Mouse (Mus musculus) limb, embryonic 13.5 days (tissue): ENCODE measurements around the gene Rgs2. TPM values are rescaled to one million over a fixed set of nuclear protein-coding genes. Genes with fewer than 3 reads are reported as not detected.

Experiments used
- ATAC-seq: fragments of 200-750 bp; cut with Nextera tagmentation; 2 replicates; pipeline ENCODE4 v1.8.0; 2017; ENCODE audit warnings: low read depth, moderate number of reproducible peaks, moderate TSS enrichment; ENCODE audit not compliant: low FRiP score
- H3K27ac ChIP-seq: fragments of 300-500 bp; sonication (generic); 2 replicates; pipeline ENCODE4 v1.5.1; 2015; ENCODE audit warnings: inconsistent platforms, mild to moderate bottlenecking, moderate library complexity
- H3K27me3 ChIP-seq: fragments of 300-500 bp; sonication (generic); 2 replicates; pipeline ENCODE4 v1.6.1; 2015; ENCODE audit warnings: mild to moderate bottlenecking, inconsistent platforms
- H3K36me3 ChIP-seq: fragments of 300-500 bp; sonication (generic); 2 replicates; pipeline ENCODE4 v1.6.1; 2015; ENCODE audit warnings: inconsistent platforms, mild to moderate bottlenecking, moderate library complexity
- H3K4me1 ChIP-seq: fragments of 300-500 bp; sonication (generic); 2 replicates; pipeline ENCODE4 v1.6.1; 2015; ENCODE audit warnings: inconsistent platforms
- H3K4me2 ChIP-seq: fragments of 300-500 bp; sonication (generic); replicated peaks from 2 replicates; pipeline ENCODE4 v1.6.1; 2015; ENCODE audit warnings: inconsistent platforms, mild to moderate bottlenecking, moderate library complexity
- H3K4me3 ChIP-seq: fragments of 300-500 bp; sonication (generic); 2 replicates; pipeline ENCODE4 v1.5.1; 2015; ENCODE audit warnings: moderate library complexity, mild to moderate bottlenecking, inconsistent platforms
- H3K9ac ChIP-seq: fragments of 300-500 bp; sonication (generic); 2 replicates; pipeline ENCODE4 v1.6.1; 2015; ENCODE audit warnings: mild to moderate bottlenecking, inconsistent platforms
- H3K9me3 ChIP-seq: fragments of 300-500 bp; sonication (generic); 2 replicates; pipeline ENCODE4 v1.6.1; 2016; ENCODE audit warnings: inconsistent platforms
- WGBS: fragments of 180-500 bp; shearing (Covaris S2); methylation state at CpG from one replicate; pipeline ENCODE4 v1.1.7; 2015; 5-methylcytosine and 5-hydroxymethylcytosine counted together
- polyA plus RNA-seq: library from polyadenylated mRNA; unstranded; fragments of >200 nt; fragmentation: Nextera tagmentation; extraction: Ambion mirVana; gene quantifications from 2 replicates; pipeline ENCODE4 v1.2.1, GENCODE M21; 2015

The Rgs2 gene
- 54.2 and 55.2 TPM in 2 replicates for polyA plus RNA-seq

- H3K9ac ChIP-seq = peak within 1 kb of the TSS; percentile 67
- H3K4me1 ChIP-seq = peaks cover 16% of the 10 kb centered on the region; the same call in 1 of the 2 replicates
- peaks cover 7% of the 10 kb centered on the region for H3K36me3 ChIP-seq
- no peaks in the 10 kb centered on the region for H3K27me3 ChIP-seq
- H3K4me3 ChIP-seq = peak within 1 kb of the TSS; percentile 61
- H3K27ac ChIP-seq = peak within 1 kb of the TSS; percentile 58
- under 1% methylated on average over 55 of the region's 57 CpGs for WGBS
- peak; percentile 99 for ATAC-seq
- H3K9me3 ChIP-seq = no peaks in the 10 kb centered on the region
- H3K4me2 ChIP-seq = peak within 1 kb of the TSS; percentile 86
Observed at GRCm38 (mm10) chr1:144003904-144004740, at the start of gene Rgs2. Gene Rgs2, minus strand, starts transcription at chr1:144004161.

- Histone ChIP-seq H3K4me1 (no peaks in the 10 kb centered on the region), H3K36me3 (no peaks in the 10 kb centered on the region), H3K27ac (no peak overlapping the region), H3K4me3 (no peak overlapping the region), H3K9me3 (no peaks in the 10 kb centered on the region), H3K27me3 (no peaks in the 10 kb centered on the region), H3K4me2 (no peak overlapping the region), H3K9ac (no peak overlapping the region)
- WGBS = 83% methylated on average over 4 of the region's 4 CpGs
- ATAC-seq = no peak
Observed at GRCm38 (mm10) chr1:144053401-144053800, 49.4 kb upstream of the Rgs2 start.

GRCm38 (mm10) chr1:144041826-144042225 is 37.9 kb upstream of the Rgs2 start:
- Histone ChIP-seq H3K9me3 (no peaks in the 10 kb centered on the region), H3K27me3 (no peaks in the 10 kb centered on the region), H3K36me3 (no peaks in the 10 kb centered on the region), H3K4me3 (no peak overlapping the region), H3K9ac (no peak overlapping the region), H3K4me1 (no peaks in the 10 kb centered on the region), H3K4me2 (no peak overlapping the region), H3K27ac (no peak overlapping the region)
- no peak for ATAC-seq
- 91% methylated on average over 2 of the region's 2 CpGs for WGBS

DNA sequence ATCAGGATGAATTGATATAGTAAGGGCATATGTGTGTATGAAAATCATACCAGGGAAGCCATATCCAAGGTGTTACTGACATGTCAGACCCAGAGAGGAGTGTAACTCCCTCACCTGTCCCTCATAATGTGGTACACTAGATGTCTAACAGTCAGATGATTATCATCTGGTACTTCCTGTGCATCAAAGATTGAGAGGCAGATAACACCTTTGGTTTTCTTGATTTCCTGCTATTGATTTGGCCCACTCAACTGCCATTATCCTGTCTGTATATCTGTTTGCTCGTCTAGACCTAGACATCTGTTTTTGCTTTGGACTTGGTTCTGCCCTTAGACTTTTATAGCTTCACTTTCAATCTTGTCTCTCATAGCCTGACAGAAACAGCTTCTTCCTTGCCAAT is 29.5 kb upstream of the Rgs2 start:
- no peak overlapping the region for H3K27ac ChIP-seq
- H3K9ac ChIP-seq = no peak overlapping the region
- H3K4me1 ChIP-seq = no peaks in the 10 kb centered on the region
- WGBS = 21% methylated on average over 1 of the region's 1 CpGs
- no peaks in the 10 kb centered on the region for H3K9me3 ChIP-seq
- H3K36me3 ChIP-seq = no peaks in the 10 kb centered on the region
- H3K27me3 ChIP-seq = no peaks in the 10 kb centered on the region
- H3K4me2 ChIP-seq = no peak overlapping the region
- H3K4me3 ChIP-seq = no peak overlapping the region
- ATAC-seq = no peak

- no peak overlapping the region for H3K4me3 ChIP-seq
- H3K27me3 ChIP-seq = no peaks in the 10 kb centered on the region
- 81% methylated on average over 6 of the region's 6 CpGs for WGBS
- H3K36me3 ChIP-seq = no peaks in the 10 kb centered on the region
- no peak overlapping the region for H3K27ac ChIP-seq
- no peaks in the 10 kb centered on the region for H3K9me3 ChIP-seq
- no peak for ATAC-seq
- H3K4me1 ChIP-seq = no peaks in the 10 kb centered on the region
- H3K4me2 ChIP-seq = no peak overlapping the region
- H3K9ac ChIP-seq = no peak overlapping the region
Observed at GRCm38 (mm10) chr1:144030499-144030898, 26.5 kb upstream of the Rgs2 start.

DNA sequence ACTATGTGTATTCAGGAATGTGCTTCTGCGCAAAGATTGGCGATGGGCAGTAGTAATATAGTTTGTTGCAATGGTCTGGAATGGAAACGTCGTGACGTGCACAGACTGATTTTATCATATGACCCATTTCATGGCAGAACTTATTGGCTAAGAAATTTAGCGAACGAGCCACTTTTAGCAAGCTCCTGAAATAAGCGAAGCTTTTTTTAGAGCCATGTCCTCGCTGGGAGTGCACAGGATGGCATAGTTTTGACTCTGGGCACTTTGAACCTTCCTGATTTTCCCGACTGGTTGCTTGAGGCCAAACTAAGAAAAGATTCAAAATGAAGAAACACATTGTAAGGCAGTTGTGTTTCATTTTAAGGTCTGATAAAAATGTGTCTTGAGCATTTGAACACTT is 25.7 kb upstream of the Rgs2 start:
- H3K36me3 ChIP-seq = no peaks in the 10 kb centered on the region
- ATAC-seq = no peak
- WGBS = 88% methylated on average over 10 of the region's 10 CpGs

GRCm38 (mm10) chr1:144018417-144018958 is 14.5 kb upstream of the Rgs2 start:
- no peak overlapping the region for H3K9ac ChIP-seq
- ATAC-seq = no peak
- H3K4me2 ChIP-seq = no peak overlapping the region
- no peak overlapping the region for H3K4me3 ChIP-seq
- no peaks in the 10 kb centered on the region for H3K9me3 ChIP-seq
- H3K4me1 ChIP-seq = no peaks in the 10 kb centered on the region
- H3K27ac ChIP-seq = no peak overlapping the region
- H3K36me3 ChIP-seq = no peaks in the 10 kb centered on the region
- 65% methylated on average over 7 of the region's 7 CpGs for WGBS
- no peaks in the 10 kb centered on the region for H3K27me3 ChIP-seq

More for the DNA sequence above, 25.7 kb upstream of the Rgs2 start:
- no peaks in the 10 kb centered on the region for H3K27me3 ChIP-seq
- H3K4me3 ChIP-seq = no peak overlapping the region
- H3K27ac ChIP-seq = no peak overlapping the region
- H3K9me3 ChIP-seq = no peaks in the 10 kb centered on the region
- no peak overlapping the region for H3K9ac ChIP-seq
- H3K4me2 ChIP-seq = no peak overlapping the region
- H3K4me1 ChIP-seq = no peaks in the 10 kb centered on the region

DNA sequence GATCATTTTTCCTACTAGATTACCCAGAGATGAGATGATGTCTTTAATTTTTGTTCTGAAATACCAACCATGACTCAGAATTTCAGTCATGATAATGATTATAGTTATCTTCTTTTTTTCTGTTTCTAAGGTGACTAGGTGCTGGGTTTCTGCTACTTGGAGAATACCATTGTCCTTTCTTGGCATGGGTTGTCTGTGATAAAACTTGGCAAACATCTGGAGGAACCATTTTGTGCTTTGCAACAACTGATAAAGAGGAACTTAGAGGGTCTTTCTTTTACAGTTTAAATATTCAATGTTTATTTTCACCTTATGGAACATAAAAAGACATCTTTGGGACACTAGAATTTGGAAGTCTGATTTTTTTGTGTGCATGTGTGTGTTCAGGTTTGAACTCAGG is 10.0 kb upstream of the Rgs2 start:
- H3K27me3 ChIP-seq = no peaks in the 10 kb centered on the region
- no peak overlapping the region for H3K4me2 ChIP-seq
- no peaks in the 10 kb centered on the region for H3K36me3 ChIP-seq
- no peak for ATAC-seq
- H3K4me3 ChIP-seq = no peak overlapping the region
- H3K27ac ChIP-seq = no peak overlapping the region
- no peaks in the 10 kb centered on the region for H3K9me3 ChIP-seq
- no peak overlapping the region for H3K9ac ChIP-seq
- no peaks in the 10 kb centered on the region for H3K4me1 ChIP-seq

GRCm38 (mm10) chr1:144007341-144007740 is 3.4 kb upstream of the Rgs2 start:
- no peak overlapping the region for H3K4me3 ChIP-seq
- 68% methylated on average over 6 of the region's 6 CpGs for WGBS
- peaks cover 14% of the 10 kb centered on the region; the same call in 1 of the 2 replicates for H3K4me1 ChIP-seq
- no peak overlapping the region for H3K4me2 ChIP-seq
- H3K27ac ChIP-seq = no peak overlapping the region
- no peaks in the 10 kb centered on the region for H3K27me3 ChIP-seq
- no peak for ATAC-seq
- H3K36me3 ChIP-seq = no peaks in the 10 kb centered on the region
- H3K9me3 ChIP-seq = no peaks in the 10 kb centered on the region
- no peak overlapping the region for H3K9ac ChIP-seq

GRCm38 (mm10) chr1:144006542-144006941 is 2.6 kb upstream of the Rgs2 start:
- Histone ChIP-seq H3K36me3 (peaks cover under 1% of the 10 kb centered on the region), H3K9me3 (no peaks in the 10 kb centered on the region), H3K9ac (no peak overlapping the region; the same call in 1 of the 2 replicates), H3K4me2 (peak overlapping the region; percentile 54), H3K27ac (no peak overlapping the region), H3K27me3 (no peaks in the 10 kb centered on the region), H3K4me1 (peaks cover 16% of the 10 kb centered on the region; the same call in 1 of the 2 replicates), H3K4me3 (peak overlapping the region; percentile 21)
- ATAC-seq = no peak
- WGBS = 8% methylated on average over 8 of the region's 8 CpGs

GRCm38 (mm10) chr1:144005648-144006047 is 1.7 kb upstream of the Rgs2 start:
- Histone ChIP-seq H3K4me2 (no peak overlapping the region), H3K4me3 (no peak overlapping the region), H3K9me3 (no peaks in the 10 kb centered on the region), H3K27me3 (no peaks in the 10 kb centered on the region), H3K36me3 (peaks cover 7% of the 10 kb centered on the region), H3K27ac (no peak overlapping the region), H3K9ac (no peak overlapping the region), H3K4me1 (peaks cover 16% of the 10 kb centered on the region; the same call in 1 of the 2 replicates)
- ATAC-seq = no peak

DNA sequence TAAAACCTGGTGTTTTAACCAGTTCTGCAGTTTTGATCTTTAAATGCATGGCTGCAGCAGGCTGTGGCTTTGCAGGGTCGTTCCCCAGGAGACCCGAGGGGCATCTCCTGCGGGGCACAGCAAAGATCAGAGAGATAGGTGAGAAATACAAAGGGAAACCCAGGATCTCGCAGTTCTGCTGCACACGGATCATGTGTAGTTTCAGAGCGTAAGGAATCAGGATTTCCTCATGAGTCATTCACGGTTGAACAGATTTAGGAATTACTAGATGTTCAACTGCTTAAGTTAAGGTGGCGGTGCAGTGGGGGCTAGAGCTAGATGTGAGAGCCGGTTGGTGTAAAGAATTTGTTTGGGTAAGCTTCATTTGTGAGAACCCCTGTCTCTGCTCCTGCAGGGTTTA is 780 bp upstream of the Rgs2 start:
- Histone ChIP-seq H3K36me3 (peaks cover 7% of the 10 kb centered on the region), H3K4me1 (peaks cover 16% of the 10 kb centered on the region; the same call in 1 of the 2 replicates), H3K27ac (peak overlapping the region; percentile 56), H3K9ac (peak overlapping the region; percentile 64), H3K4me2 (peak overlapping the region; percentile 86), H3K9me3 (no peaks in the 10 kb centered on the region), H3K4me3 (peak overlapping the region; percentile 61), H3K27me3 (no peaks in the 10 kb centered on the region)
- WGBS = 4% methylated on average over 9 of the region's 9 CpGs
- ATAC-seq = no peak
